Mouse (Mus musculus): Measurements from ENCODE around the gene Ppox.

The Ppox gene

DNA sequence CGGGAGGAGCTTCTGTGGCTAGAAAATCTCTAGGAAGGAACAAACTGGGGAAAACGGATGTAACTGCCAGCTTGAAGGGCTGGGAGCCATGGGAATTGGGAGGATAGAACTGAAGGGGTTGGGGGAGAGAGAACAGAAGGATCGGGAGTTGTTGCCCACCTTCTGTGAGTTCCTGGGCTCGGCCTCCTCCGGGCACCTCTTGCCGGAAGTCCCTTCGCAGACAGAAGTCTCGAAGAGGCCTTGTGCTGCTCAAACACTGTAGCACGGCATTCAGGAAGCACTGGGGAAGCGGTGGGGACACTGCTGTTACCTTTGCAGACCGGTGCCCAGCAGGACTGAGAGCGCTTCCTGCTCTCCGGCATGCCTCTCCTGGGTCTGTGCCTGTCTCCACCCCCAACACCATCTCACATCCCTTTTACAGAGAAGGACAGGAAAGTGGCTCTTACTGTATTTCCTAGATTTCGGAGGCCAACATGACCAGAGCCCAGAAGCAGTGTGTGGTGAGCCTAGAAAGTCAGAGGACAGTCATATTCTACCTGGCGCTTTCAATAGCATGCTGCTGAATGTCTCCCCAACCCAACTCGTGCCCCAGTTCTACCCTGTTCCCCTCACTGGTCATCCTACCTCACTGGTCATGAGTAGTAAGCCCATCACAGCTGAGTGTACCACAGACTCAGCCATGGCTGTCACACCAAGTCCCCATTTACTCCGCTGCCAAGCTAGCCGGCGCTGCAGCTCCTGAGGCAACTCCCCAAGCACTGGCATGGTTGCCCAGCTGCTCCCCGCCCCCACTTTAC, 4.3 kb upstream of the Ppox start:
- DNase-seq (ENCODE audit: low spot score in 2 of 2): peak in 1 of 2 experiments; percentile 1

DNA sequence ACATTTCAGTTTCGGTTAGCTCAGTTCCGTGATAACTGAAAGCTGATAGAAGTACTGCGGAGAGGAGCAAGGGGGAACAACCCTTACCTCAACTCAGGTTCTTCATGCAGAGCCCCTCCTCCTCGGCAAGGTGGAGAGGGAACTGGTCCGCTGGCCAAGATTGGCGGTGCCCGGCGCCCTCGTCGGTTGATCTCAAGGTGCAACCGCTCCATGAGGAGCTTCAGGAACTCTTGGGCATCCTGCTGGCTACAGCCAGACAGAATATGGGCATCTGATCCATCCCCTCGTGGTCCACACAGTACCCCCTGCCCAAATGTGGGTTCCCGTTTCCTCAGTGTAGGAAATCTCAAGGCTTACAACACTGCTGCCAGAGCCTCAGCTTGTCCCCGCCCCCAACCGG, 3.5 kb upstream of the Ppox start:
- no peak for DNase-seq (ENCODE audit: low spot score in 2 of 2)

DNA sequence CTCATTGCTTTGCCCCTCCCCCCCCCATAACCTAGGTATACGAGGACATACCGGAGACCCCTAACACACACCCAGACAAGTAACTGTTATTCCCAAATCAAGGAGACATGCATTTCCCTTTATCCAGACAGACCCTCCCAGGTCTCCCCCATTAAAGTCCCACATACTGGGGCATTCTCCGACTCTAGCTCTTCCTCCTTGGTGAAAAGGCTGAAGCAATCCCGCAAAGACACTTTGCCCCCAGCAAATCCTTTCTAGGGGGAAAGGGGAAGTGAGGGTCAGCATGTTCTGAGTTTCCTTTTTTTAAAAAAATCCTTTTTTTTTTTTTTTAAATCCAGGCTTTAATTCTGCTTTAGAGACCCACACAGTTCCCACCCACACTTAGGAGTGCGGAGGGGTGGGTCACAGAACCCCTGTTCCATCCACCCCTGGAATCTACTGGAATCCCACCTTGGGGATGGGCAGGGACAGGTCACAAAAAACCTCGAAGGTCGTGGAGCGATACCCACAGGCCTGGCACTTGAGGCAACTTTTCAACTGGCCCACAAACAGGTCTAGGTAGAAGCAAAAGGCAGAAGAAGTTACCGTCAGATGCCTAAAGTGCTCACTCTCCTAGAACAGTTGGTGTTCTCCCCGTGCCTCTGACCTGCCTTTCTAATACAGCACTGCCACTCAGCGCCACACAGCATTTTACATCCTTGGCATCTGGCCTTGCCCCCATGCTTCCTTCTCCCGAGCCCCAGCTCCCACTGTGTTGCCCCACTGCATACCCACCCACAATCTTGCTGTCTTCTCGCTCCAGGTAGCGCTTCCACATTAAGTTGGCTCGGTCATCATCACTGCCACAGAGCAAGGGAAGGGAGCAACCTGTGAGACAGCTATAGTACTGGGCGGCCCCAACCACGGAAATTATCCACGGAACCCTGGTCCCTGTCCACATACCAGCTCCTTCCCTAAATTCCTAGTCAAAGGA, 2.5 kb upstream of the Ppox start:
- DNase-seq (ENCODE audit: low spot score in 2 of 2): no peak

DNA sequence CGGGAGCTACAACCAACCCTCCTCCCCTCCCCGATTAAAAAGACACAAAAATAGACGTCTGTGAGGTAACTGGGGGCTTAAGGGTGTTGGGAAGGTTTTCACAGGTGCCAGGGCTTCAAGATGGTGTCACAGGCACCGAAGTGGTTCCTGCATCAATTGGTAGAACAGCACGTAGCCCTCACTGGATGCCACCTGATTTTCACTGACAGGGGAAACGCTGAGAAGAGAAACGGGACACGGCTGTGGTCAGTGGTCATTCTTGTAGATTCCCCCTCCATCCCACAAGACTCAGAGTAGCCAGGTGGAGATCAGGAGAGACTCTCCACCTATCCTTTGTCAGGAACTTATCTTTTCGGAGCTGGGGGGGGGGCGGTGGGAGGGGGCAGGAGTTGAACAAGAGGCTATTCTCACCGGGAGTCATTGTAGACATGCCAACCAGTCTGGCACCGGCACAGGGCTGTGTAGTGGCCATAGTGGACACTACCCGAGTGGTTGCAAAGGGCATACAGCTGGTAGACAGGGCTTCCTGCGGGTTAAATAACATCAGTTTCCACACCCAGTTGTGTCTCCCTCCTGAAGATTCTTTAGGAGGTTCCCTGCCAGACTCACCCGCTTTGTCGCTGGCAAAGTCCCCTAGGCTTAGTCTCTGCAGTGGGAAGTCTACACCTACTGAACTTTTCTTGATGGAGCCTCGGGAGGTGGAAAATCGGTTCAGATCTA, 1.3 kb upstream of the Ppox start:
- DNase-seq (ENCODE audit: low spot score in 2 of 2): no peak

DNA sequence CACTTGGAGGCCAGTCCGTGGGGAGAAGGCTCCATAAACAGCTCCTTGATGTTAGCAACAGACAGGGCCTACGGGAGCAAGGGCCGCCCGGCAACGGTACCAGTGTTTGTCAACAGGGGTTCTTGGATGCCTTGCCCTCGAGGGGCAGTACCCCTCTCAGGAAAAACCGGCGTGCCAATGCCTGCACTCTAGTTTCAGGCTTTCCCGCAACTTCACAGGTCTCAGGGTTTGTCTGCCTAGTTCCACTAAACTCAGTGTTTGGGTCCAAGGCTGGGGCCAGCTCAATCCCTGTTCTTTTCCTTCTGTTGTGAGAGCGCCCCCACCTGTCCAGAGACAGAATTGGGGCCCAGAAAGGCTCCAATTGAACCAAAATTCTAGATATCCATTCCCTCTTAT, 540 bp upstream of the Ppox start:
- DNase-seq (ENCODE audit: low spot score in 2 of 2): peak; percentile 81 to 82

DNA sequence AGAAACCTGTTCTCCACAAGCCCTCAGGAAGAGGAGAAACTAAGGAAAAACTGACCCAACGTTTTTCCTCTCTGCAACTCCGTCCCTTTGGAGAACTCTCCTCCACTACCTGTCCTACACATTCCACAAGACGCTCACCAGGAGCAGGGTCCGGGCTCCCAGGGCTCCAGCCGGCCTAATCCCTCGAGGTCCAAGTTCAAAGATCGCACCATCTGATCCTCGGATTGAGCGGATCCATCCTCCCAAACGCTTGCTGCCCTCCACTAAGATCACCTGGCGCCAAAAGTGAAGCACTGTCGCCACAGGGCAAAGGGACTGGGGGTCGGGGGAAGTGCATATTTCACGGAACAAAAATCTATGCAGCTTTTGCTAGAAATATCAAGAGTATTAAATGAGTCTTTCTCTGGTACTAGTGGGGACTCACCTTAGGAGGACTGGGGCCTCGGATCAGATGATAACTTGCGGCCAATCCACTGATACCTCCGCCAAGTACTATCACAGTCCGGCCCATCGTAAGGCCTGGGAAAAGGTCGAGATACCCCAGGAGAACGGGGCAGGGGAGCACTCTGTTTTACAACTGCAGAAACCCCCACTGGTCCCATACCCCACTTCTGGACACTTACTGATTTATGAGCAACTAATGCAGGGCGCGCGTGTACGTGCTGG, 603 bp downstream of the Ppox start:
- no peak for DNase-seq (ENCODE audit: low spot score in 2 of 2)

DNA sequence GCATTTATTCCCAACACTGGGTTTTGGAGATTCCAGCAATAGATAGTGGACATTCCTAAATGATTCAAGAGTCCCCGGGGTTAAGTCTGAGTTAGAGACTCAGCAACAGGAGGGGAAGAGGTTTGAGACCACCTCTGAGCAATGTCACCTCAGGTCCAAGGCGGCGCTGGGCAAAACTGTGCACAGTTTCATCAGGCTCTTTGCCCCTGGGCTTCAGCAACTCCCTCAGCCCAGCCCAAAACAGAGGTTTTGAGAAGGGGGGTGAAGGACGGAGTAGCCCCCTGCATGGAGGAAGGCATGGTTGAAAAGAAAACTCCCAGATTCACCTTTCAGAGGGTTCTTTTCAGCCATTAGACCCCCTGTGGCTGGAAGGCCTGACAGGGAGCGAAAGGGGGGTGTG, 1.3 kb downstream of the Ppox start:
- no peak for DNase-seq (ENCODE audit: low spot score in 2 of 2)

DNA sequence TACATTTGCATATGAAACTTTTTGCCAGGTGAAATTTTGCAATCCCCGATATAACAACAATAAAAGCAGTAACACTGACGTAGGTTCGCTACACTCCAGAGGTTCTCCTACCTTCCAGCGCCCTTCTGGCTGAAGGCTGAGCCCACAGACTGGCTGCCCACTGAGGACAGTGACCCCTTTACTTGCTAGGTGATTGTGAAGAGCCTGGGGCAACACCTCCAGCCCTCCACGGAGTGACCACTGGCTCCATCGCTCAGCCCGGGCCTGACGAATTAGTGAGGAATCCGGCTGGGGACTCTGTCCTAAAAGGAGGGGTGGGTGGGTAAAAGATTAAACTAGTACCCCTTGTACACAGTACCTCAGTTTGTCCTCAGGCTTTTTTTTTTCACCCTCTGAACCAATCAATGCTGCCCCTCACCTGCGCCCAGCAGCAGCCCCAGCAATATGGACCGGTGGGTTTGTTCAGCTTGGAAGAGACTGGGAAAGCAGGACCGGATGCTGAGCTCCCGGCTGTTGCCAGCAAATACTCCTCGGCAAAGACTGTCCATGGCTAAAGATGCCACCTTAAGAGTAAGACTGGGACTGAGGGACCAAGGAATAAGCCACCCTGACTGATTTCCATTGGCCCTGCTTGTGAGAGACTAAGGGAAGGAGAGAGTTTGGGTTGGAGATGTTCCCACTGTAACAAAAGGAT, 1.8 kb downstream of the Ppox start:
- DNase-seq (ENCODE audit: low spot score in 2 of 2): no peak

DNA sequence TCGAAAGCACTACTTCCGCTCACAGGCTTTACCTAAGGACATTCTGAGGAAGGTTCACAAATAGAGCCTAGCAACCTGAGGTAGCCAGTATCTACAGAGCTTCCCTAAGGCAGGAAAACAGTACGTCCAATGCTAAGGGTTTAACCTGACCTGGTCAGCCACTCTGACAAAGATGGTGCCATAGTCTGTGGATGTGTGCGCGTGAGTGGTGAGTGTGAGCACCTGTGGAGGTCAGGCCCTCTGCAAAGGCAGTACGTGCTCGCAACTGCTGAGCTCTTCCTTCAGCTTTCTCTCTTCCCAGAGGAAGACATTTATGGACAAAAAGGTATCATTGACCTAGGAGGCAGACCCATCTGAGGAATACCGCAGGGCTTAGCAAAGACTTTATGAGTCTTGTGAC, 2.5 kb downstream of the Ppox start:
- DNase-seq (ENCODE audit: low spot score in 2 of 2): no peak

DNA sequence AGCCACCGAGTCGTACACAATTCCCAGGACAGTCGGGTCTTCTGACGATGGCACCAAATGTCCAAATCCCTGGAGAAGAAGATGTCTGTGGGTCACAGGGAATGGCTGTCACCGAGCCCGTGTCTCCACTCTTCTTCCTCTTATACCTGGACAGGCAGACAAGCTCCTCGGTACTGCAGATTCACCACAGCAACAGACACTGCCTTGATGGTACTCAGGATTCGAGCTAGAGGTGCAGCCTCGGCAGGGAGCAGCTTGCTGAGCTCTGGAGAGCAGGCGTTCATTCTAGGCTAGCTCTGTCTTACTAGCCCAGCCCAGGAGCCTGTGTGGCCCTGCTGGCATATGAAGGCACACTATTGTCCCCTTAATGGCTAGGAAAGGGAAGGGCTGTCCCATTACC, 3.2 kb downstream of the Ppox start:
- no peak for DNase-seq (ENCODE audit: low spot score in 2 of 2)

DNA sequence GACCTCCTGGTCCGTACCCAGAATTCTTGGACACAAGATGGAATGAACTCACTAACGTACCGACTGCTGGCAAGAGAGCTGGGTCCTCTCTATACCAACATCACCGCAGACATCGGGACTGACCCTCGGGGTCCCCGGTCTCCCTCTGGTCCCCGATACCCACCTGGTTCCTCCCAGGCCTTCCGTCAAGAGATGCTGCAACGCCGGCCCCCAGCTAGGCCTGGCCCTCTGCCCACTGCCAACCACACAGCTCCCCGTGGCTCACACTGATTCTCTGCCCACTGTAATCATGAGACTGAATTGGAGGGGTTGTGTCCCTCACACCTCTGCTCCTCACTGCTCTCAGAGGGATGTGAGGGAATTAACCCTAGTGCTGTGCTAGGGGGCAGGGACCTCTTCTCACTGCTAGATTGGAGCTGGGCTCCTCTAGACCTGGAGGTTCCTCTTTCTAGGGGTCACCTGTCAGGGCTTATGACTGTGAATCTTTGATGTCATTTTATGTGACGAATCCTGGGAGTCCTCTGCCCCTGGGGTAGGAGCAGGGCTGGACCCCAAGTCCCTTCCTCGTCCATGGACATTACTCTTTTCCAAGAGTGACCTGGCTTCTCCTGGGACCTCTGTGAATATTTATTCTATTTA, 4.8 kb downstream of the Ppox start:
- DNase-seq (ENCODE audit: low spot score in 2 of 2): no peak

DNA sequence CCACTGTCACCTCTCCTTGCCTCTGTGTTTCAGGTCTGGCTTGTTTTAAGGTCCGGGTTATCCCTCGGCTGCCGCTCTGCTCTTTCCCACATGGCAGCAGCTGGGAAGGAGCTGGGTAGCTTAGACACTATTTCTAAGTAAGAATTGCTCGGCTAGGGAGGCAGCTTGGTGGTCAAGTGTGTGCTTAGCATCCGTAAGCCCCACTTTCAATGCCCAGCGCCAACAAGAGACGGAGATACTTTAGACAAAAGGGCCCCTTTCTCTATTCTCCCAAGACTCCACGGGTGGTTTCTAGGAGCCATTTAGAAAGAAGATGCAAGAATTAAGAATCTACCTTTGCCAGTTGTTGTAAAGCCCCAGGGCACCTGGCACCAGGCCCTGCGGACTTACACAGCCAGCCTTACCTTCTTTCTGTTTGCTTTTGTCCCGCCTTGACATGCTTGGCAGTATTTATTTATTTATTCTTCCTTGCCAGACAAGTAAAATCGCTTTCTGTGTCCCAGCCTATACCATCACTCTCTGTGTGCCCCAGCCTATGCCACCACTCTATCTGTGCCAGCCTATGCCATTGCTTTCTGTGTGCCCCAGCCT, 5.7 kb downstream of the Ppox start:
- no peak for DNase-seq (ENCODE audit: low spot score in 2 of 2)

DNA sequence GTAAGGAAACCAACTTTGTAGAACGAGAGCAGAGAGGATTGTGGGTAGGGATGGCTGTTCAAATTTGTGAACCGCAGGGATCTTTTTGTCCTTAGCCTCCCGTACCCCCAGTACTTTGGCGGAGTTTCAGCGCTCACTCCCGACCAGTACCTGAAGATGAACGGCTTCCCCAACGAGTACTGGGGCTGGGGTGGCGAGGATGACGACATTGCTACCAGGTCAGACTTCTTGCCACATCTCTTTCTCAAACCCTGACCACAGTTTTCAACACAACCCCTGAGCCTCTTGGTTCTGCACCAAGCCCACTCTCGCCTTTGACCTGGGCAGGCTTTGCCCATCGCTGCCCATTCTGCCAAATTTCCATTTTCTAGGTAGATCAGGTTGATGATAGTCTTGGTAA, 6.8 kb downstream of the Ppox start:
- no peak for DNase-seq (ENCODE audit: low spot score in 2 of 2)

DNA sequence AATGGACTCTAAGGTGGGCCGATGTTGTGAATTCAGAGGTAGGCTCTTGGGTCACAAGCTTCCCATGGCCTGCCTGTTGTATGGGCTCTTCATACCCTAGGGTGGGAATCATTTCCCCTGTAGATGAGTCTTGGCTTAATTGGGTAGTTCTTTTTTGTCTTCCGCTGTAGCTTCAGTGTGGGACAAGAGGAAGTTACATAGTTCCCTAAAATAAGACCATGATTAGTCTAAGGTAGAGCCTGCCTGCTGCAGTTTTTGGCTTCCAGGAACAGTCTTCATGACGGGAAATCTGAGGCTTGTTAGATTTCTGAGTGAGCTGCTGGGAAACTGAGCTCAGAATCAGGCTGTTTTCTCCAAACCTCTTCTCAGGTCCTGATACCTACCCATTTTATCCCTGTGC, 8.9 kb downstream of the Ppox start:
- no peak for DNase-seq (ENCODE audit: low spot score in 2 of 2)

DNA sequence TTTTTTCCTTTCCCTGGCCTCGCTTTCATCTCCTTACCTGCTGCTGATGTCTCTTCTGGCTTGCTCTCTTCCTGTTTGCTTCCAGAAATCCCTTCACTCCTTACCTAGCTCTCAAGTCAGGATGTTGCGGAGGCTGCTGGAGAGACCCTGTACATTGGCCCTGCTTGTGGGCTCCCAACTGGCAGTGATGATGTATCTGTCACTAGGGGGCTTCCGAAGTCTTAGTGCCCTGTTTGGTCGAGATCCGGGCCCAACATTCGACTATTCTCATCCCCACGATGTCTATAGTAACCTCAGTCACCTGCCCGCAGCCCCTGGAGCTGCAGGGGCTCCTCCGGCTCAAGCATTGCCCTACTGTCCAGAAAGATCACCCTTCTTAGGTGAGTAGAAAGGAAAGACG, 9.4 kb downstream of the Ppox start:
- DNase-seq (ENCODE audit: low spot score in 2 of 2): no peak

DNA sequence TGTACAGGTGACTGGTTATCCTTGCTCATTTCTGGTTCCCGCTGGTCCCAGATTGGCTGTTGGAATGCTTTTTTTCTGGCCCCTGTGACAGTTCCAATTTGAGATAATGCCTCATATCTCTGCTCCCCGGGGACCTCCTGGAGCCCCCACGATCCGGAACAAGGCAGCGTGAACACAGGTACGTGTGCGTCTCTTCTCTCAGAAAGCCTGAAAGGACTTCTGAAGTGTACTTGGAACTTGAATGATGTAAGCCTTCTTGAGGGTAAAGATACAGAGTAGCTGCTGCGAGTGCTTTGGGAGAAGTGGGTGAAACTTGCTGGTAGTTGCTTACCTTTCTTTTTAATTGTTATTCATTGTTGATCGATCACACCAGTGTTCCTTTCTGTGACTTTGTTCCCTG, 9.8 kb downstream of the Ppox start:
- no peak for DNase-seq (ENCODE audit: low spot score in 2 of 2)

DNA sequence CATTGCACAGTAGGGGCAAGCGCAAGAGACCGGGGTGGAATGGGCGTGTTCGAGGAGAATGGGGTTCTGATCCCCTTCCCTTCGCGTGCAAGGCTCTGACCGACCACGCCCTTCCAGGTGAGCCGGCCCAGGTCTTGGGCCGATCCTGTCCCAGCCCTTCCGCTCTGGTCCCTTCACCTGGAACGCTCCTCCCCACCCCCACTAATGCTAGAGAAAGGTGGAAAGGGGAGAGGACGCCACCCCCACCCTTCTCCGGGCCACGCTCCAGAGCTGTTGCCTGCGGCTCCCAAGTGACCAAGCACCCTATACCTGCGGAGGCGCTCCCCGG, 10.4 kb downstream of the Ppox start:
- no peak for DNase-seq (ENCODE audit: low spot score in 2 of 2)

DNA sequence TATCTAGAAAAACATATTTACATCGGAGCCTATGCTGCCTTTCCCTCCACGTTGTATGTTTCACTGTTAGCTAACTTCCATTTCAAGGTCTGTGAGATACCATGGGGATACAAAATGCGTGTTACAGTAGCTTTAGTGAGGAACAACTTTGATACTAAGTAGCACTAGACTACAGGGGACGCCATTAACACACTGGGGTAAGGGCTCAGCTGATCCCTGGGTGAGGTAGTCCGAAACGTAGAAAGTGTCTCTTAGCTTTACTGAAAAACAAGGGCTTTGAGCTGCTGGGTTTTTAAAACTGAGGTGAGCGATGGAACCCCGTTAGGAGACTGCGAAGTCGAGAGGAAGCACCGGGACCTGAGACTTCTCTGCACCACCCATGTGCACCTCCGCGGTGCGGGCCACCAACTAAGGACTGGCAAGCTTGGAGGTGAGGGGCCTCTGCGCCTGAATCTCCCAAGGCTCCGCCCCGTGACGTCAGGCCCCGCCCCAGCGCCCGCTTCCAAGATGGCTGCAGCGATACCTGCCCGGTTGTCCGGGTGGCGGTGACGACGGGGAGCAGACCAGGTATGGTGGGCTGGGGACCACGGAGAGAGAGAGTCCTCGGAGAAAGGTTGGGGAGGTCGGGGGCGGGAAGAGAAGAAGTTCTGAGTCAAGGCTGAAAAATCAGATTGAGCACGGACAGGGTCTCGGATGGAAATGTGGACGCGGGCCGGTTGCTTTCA, 11.0 kb downstream of the Ppox start, which contains the start of gene B4galt3:
B4galt3 (plus strand) TSS at position 481 of the 725 bp plus-strand sequence.
- peak; percentile 96 for DNase-seq (ENCODE audit: low spot score in 2 of 2)

DNA sequence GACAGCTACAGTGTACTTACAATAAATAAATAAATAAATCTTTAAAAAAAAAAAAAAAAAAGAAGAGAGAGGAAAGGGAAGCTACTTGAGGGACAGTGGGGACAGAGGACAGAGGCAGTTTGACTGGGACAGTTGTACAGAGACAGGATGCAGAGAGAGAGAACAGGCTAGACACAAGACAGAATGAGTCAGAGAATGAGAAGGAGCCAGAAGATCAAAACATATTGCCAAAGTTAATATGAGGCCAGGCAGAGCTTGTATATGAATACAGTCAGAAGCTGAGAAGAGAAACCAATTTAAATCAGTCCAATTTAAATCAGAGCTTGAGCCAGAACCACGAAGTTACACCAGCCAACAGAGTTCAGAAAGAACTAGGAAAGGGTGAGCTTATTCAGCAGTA, 12.6 kb downstream of the Ppox start:
- DNase-seq (ENCODE audit: low spot score in 2 of 2): no peak
